Mouse (Mus musculus) neural tube, embryonic 11.5 days (tissue): ENCODE measurements around the gene Serpinb5. TPM values are rescaled to one million over a fixed set of nuclear protein-coding genes. Genes with fewer than 3 reads are reported as not detected.
"Not testable (repeated sequence)": the region's sequence is repeated elsewhere in the genome, so short reads cannot be mapped to it uniquely, and the experiment has no call there.

Experiments
- ATAC-seq: fragments of 200-750 bp; cut with Nextera tagmentation; 2 replicates; pipeline ENCODE4 v1.8.0; 2017; ENCODE audit warnings: moderate number of reproducible peaks, mild to moderate bottlenecking, moderate TSS enrichment, moderate library complexity; ENCODE audit not compliant: insufficient read depth, low FRiP score, low TSS enrichment
- DNase-seq: peaks from one replicate; pipeline ENCODE4 v3.0.0-alpha.2; 2015; ENCODE audit warnings: low spot score
- H3K27ac ChIP-seq: fragments of 300-500 bp; sonication (generic); 2 replicates; pipeline ENCODE4 v1.5.1; 2014; ENCODE audit warnings: low read depth, mild to moderate bottlenecking, low read length
- H3K27me3 ChIP-seq: fragments of 300-500 bp; sonication (generic); 2 replicates; pipeline ENCODE4 v1.6.1; 2014; ENCODE audit warnings: mild to moderate bottlenecking, low read length, mixed read lengths; ENCODE audit not compliant: control insufficient read depth, insufficient read depth
- H3K36me3 ChIP-seq: fragments of 300-500 bp; sonication (generic); 2 replicates; pipeline ENCODE4 v1.6.1; 2014; ENCODE audit warnings: mild to moderate bottlenecking, low read length, moderate library complexity, mixed read lengths; ENCODE audit not compliant: control insufficient read depth, insufficient read depth
- H3K4me1 ChIP-seq: fragments of 300-500 bp; sonication (generic); 2 replicates; pipeline ENCODE4 v1.6.1; 2014; ENCODE audit warnings: low read length, mixed read lengths; ENCODE audit not compliant: control insufficient read depth, insufficient read depth
- H3K4me2 ChIP-seq: fragments of 300-500 bp; sonication (generic); 2 replicates; pipeline ENCODE4 v1.6.1; 2014; ENCODE audit warnings: low read depth, mild to moderate bottlenecking, moderate library complexity
- H3K4me3 ChIP-seq: fragments of 300-500 bp; sonication (generic); 2 replicates; pipeline ENCODE4 v1.5.1; 2014; ENCODE audit warnings: low read depth, low read length
- H3K9ac ChIP-seq: fragments of 300-500 bp; sonication (generic); 2 replicates; pipeline ENCODE4 v1.6.1; 2014; ENCODE audit warnings: mild to moderate bottlenecking, low read length
- H3K9me3 ChIP-seq: fragments of 300-500 bp; sonication (generic); 2 replicates; pipeline ENCODE4 v1.6.1; 2016; ENCODE audit warnings: low read length; ENCODE audit not compliant: control insufficient read depth
- WGBS: fragments of 180-500 bp; shearing (Covaris S2); extraction: QIAGEN DNeasy Blood & Tissue Kit; methylation state at CpG from one replicate; pipeline ENCODE4 v1.1.7; 2014; 5-methylcytosine and 5-hydroxymethylcytosine counted together
- polyA plus RNA-seq: library from polyadenylated mRNA; unstranded; fragments of >200 nt; fragmentation: Nextera tagmentation; extraction: Ambion mirVana; gene quantifications from 2 replicates; pipeline ENCODE4 v1.2.1, GENCODE M21; 2014

The Serpinb5 gene
- polyA plus RNA-seq, 1 experiment from 2014 or later = not detected

DNA sequence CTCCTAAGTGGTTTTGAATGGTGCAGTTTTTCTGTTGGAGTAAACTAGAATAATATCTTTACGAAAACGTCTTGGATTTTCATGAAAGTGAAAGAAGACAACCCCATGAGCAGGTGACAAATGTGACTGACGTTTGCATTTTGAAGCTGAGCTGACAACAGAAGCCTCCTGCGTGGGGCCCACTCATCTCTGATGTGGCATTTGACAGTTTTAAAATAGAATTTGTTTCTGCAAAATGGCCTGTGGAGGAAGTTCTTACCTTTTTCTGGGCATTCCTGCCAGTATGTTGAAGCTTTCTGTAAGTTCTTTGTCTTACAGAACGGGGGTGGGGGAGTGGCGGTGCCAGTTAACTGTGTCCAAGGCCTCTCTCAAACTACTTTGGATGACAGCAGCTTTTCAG lies 5.8 kb downstream of the Serpinb5 start:
- Histone ChIP-seq H3K27ac (no peak overlapping the region), H3K4me2 (no peak overlapping the region), H3K27me3 (no peaks in the 10 kb centered on the region), H3K9me3 (no peaks in the 10 kb centered on the region), H3K9ac (no peak overlapping the region), H3K4me1 (no peaks in the 10 kb centered on the region), H3K36me3 (no peaks in the 10 kb centered on the region), H3K4me3 (no peak overlapping the region)
- DNase-seq = no peak
- no peak for ATAC-seq
- WGBS = 84% methylated on average over 6 of the region's 6 CpGs

DNA sequence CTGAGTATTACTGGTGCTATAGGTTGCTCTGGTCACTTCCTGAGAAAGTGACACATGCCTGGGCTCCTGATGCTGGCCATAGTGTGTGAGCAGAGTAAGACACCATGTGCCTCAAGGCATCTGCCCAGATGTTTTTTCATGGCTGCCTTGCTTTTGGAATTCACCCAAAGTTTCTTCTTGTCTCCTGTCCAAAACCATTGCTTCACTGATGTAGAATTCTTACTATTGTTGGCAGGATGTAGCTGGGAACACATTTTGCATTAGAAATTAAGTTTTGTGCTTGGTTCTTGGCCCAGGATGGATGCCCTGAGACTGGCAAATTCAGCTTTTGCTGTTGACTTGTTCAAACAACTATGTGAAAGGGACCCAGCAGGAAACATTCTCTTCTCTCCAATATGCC lies 9.0 kb downstream of the Serpinb5 start:
- no peak overlapping the region for H3K9ac ChIP-seq

DNA sequence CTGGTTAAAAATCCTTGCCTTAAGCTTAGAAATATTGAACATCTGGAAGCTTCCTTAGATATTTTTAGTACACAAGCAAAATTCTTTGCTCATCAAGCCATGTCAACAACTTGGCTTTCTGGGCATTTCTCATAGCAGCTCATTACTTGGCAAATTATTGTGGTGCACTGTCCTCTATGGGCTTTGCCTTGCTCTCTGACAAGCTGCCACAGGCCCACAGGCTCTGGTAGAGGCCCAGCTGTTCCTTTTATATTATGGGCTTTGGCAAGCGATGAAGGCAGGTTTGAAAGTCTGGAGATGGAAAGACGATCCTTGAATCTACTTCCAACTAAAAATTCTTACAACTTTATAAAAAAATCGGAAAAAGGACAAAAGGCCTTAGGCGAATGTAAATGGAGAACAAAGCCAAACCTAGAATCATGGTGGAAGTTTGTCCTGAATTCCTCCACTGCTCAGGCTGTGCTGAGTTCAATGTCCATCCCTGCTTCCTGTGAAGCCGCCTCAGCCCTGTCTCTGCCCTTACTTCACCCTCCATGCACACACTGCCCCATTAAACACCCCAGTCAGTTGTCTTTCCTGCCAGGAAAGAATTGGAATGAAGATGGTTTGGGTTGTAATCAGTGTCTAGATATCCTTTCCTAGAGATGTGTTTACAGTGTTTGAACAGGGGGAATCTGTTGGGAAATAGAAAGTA lies 14.4 kb downstream of the Serpinb5 start:
- no peak overlapping the region for H3K27ac ChIP-seq
- no peaks in the 10 kb centered on the region for H3K27me3 ChIP-seq
- 90% methylated on average over 5 of the region's 5 CpGs for WGBS
- no peak overlapping the region for H3K9ac ChIP-seq
- ATAC-seq (no peak), DNase-seq (no peak)
- no peaks in the 10 kb centered on the region for H3K9me3 ChIP-seq
- no peaks in the 10 kb centered on the region for H3K4me1 ChIP-seq
- no peaks in the 10 kb centered on the region for H3K36me3 ChIP-seq
- H3K4me2 ChIP-seq = no peak overlapping the region
- H3K4me3 ChIP-seq = no peak overlapping the region

More for the DNA sequence above, 9.0 kb downstream of the Serpinb5 start:
- H3K27me3 ChIP-seq = no peaks in the 10 kb centered on the region
- no peak overlapping the region for H3K4me2 ChIP-seq
- H3K27ac ChIP-seq = no peak overlapping the region
- no peak overlapping the region for H3K4me3 ChIP-seq
- H3K9me3 ChIP-seq = no peaks in the 10 kb centered on the region
- ATAC-seq (no peak), DNase-seq (no peak)
- H3K4me1 ChIP-seq = no peaks in the 10 kb centered on the region
- no peaks in the 10 kb centered on the region for H3K36me3 ChIP-seq

DNA sequence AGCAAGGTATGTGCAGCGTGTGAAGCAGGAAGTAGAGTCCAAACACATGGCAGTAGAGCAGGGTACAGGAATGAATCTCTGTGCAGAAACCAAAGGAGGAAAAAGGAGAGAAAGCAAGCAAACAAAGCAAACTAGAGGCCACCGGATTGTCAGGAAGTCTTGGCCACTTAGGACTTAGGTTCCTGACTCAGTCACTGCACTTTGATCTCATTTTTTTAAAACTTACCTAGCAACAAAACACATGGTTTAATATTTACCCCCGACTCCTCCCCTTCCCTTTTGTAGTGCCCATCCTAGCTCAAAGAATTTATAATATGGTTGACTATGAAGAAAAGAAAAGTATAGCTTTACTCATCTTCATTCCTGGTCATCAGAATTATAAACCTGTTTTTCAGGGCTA lies 15.2 kb downstream of the Serpinb5 start:
- H3K4me2 ChIP-seq = no peak overlapping the region
- H3K4me3 ChIP-seq = no peak overlapping the region
- no peaks in the 10 kb centered on the region for H3K27me3 ChIP-seq
- H3K4me1 ChIP-seq = no peaks in the 10 kb centered on the region
- 84% methylated on average over 3 of the region's 3 CpGs for WGBS
- H3K9me3 ChIP-seq = no peaks in the 10 kb centered on the region
- H3K9ac ChIP-seq = no peak overlapping the region
- DNase-seq = no peak
- no peak for ATAC-seq
- H3K36me3 ChIP-seq = no peaks in the 10 kb centered on the region
- no peak overlapping the region for H3K27ac ChIP-seq

DNA sequence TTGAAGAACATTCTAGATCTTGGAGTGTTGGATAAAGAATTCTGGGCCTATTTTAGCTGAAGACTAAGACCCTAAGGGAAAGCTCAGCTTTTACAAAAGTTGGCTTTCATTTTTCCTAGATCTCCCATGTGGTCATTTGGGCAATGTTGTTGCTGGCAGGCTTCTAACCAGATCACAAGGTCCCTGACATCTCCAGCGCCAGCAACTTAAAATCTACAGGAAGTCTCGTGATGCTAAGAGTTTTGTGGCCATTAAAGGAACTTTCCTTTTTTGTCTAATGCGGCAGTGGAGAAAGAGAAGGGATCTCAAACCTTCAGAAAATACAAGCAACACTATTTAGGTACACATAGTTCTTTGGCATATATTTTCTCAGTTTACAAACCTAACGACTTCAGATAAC lies 21.8 kb downstream of the Serpinb5 start:
- Histone ChIP-seq H3K27me3 (no peaks in the 10 kb centered on the region), H3K4me3 (no peak overlapping the region), H3K9ac (no peak overlapping the region), H3K27ac (no peak overlapping the region), H3K9me3 (no peaks in the 10 kb centered on the region), H3K36me3 (no peaks in the 10 kb centered on the region), H3K4me2 (no peak overlapping the region), H3K4me1 (no peaks in the 10 kb centered on the region)
- 84% methylated on average over 4 of the region's 4 CpGs for WGBS
- no peak for DNase-seq
- ATAC-seq = no peak

DNA sequence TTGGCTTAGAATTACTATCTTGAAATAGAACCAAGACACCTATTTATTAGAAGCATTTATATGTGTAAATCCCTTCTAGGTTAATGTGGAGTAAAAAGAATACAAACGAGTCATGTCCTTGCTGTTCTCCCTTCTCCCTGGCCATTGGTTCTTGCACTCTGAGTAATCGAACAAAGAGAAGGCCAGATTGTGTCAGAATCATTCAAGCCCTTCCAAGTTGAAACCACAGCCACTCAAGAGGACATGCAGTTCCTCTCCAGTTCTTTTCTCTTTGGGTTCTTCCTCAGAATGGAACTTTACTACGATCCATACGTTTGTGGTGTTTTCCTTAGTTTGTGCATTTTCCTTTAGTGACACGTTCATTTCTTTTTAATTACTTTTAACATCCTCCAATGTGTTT lies 22.4 kb downstream of the Serpinb5 start:
- Histone ChIP-seq H3K36me3 (no peaks in the 10 kb centered on the region), H3K27me3 (no peaks in the 10 kb centered on the region), H3K9ac (no peak overlapping the region), H3K27ac (no peak overlapping the region), H3K4me2 (no peak overlapping the region), H3K4me1 (no peaks in the 10 kb centered on the region), H3K9me3 (no peaks in the 10 kb centered on the region), H3K4me3 (no peak overlapping the region)
- DNase-seq (no peak), ATAC-seq (no peak)
- 77% methylated on average over 5 of the region's 5 CpGs for WGBS

DNA sequence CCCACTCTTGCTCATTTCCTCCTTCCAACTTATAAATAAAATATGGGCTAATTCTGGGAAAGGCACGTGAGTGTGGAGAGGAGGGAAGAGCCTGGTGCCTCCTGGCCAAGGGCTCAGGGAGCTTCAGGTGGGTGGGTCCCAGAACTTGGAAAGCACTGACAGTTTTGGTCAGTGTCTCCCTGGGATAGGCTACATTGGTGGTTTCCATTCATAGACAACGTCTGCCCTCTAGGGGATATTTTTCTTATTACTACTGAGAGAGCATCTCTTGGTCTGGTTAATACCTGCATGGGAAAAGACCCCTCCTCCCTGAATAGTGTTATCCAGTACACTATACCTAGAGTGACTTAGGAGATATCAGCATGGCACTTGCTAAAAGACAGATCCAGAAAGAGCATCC lies 22.8 kb downstream of the Serpinb5 start:
- DNase-seq = no peak
- Histone ChIP-seq H3K4me3 (no peak overlapping the region), H3K4me2 (no peak overlapping the region), H3K27me3 (no peaks in the 10 kb centered on the region), H3K36me3 (no peaks in the 10 kb centered on the region), H3K9me3 (no peaks in the 10 kb centered on the region), H3K9ac (no peak overlapping the region), H3K4me1 (no peaks in the 10 kb centered on the region), H3K27ac (no peak overlapping the region)
- WGBS = 9% methylated on average over 2 of the region's 2 CpGs
- no peak for ATAC-seq

DNA sequence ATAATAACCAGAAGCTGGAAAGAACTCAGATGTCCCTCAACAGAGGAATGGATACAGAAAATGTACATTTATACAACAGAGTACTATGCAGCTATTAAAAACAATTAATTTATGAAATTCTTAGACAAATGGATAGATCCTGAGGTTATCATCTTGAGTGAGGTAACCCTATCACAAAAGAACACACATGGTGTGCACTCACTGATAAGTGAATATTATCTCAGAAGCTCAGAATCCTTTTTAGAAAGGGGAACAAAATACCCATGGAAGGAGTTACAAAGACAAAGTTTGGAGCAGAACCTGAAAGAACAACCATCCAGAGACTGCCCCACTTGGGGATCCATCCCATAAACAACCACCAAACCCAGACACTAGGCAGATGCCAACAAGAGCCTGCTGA lies 34.2 kb downstream of the Serpinb5 start:
- H3K27me3 ChIP-seq, H3K4me1 ChIP-seq, H3K36me3 ChIP-seq, ATAC-seq, DNase-seq, H3K4me2 ChIP-seq, H3K27ac ChIP-seq, H3K9me3 ChIP-seq, H3K4me3 ChIP-seq, H3K9ac ChIP-seq: not testable (repeated sequence)

DNA sequence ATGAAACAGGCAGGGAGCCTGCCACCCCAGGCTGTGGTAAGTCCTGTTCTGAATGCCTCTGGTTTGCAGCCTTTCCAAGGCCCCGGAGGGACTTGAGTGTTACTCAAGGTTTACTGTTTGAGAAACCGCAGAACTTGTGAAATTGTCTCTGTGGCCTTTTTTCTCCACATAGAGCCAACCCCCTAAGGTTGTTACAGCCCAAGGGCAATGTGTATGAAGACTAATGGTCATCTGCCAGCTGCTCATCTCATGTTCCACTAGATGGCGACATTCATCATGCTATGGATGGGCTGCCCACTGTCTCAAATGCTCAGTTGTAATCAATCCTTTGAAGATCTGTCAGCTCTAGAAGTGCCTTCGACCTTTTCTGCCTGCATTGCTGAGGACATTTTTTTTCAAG lies 40.4 kb downstream of the Serpinb5 start:
- Histone ChIP-seq H3K36me3 (no peaks in the 10 kb centered on the region), H3K27ac (no peak overlapping the region), H3K9me3 (no peaks in the 10 kb centered on the region), H3K4me3 (no peak overlapping the region), H3K4me1 (no peaks in the 10 kb centered on the region), H3K4me2 (no peak overlapping the region), H3K27me3 (no peaks in the 10 kb centered on the region), H3K9ac (no peak overlapping the region)
- ATAC-seq (0 out of 2 replicates have a peak, but pooled peaks have one; percentile 50), DNase-seq (no peak)
- 34% methylated on average over 4 of the region's 4 CpGs for WGBS
